Mouse (Mus musculus): Measurements from ENCODE around the gene Klhl8.

Gene Klhl8

DNA sequence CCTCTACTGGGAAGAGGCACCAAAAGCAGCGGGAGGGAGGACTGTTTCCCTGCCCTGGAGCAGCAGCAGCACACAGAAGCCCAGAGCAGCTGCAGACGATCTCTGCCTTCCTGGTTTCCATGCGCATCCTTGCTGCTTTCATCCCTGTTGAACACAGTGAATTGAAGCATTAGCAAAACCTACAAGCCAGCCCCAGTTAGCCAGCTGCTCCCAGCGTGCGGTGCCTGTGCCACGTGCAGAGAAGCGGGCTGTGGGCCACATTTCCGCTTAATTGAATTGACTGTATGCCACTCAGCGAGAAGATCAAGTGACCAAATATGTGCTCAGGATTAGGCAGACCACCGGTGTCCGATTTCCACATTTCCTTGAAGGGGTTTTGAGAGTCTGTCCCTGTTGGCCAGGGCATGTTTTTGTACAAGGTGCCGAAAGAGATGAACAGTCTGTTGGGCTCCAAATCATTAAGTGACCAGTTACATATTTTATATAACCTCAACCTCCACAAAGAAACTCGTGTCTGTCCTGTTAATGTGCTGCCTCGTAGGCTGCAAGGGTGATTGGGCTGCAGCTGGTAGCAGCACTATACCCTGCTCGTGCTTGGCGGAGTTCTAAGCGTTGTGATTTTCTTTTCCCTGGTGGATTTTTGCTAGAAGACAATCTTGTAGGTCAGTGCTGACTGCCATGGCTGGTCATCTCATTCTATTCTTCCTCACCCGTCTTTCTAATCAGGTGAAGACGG is 65.5 kb downstream of the Klhl8 start:
- no peak for DNase-seq (ENCODE audit: low read depth)

DNA sequence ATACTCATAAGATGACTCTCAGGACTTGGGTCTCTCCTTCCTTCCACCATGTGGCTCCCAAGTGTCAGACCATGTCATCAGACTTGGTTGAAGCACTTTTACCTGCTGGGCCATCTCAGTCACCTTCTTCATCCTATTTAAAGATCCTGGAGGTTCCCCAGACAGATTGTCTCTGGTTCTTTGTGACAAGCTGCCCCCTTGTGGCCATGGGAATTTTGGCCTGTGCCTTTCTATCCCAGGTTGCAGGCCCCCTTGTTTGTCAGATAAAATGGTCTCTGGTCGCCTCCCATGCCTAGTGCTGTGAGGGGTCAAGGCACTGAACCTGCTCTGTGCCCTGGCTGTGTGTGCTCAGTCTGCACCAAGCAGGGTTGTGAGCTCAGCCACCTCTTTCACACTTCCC is 67.1 kb downstream of the Klhl8 start:
- peak; percentile 13 for DNase-seq (ENCODE audit: low read depth)

DNA sequence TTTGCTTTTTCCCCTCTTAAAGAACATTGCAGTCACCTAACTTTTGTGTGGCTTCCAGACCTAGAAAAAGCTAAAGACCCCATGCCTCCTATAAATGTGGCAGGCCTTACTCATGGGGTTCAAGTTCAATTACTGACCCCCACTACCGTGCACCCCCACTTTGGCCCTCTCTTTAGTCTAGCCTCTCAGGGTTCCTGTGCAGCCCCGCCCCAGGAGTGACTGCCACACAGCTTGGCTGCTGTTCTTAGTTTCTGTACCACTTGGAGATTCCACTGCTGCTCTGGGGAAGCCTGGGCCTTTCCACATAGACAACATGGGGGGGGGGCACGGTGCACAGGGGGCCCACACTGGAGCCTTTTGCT is 71.8 kb downstream of the Klhl8 start:
- no peak for DNase-seq (ENCODE audit: low read depth)

DNA sequence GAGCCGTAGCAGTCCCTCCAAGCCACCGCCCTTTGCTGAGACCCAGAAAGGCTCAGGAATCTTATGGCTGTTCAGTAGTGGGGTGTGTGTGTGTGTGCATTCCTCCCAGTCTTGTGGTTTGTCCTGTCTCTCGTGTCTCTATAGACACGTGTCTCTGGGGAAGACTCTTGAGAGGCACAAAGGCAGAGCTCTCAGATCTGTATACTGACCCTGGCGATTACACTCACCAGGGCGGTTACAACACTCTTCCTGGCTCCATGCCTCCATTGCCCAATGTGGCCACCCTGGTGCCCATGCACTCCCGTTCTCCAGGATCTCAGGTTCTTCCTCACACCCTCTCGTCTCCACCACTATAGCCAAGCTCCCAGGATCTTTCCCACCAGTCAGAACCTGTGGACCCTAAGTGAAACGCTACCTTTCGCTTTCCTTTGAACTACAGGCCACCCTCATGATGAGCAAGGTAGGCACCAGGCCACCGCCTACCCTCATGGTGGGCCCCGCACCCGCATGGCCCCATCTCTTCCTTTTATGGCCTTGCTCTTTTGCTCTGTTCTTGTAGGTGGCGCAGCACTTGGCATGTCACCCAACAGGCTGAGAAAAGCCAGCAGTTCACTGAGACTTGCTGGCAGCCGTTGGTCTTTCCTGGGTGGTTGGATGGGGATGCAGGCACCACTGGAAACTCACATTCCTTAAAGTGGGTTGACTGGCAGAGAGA is 72.4 kb downstream of the Klhl8 start:
- no peak for DNase-seq (ENCODE audit: low read depth)

DNA sequence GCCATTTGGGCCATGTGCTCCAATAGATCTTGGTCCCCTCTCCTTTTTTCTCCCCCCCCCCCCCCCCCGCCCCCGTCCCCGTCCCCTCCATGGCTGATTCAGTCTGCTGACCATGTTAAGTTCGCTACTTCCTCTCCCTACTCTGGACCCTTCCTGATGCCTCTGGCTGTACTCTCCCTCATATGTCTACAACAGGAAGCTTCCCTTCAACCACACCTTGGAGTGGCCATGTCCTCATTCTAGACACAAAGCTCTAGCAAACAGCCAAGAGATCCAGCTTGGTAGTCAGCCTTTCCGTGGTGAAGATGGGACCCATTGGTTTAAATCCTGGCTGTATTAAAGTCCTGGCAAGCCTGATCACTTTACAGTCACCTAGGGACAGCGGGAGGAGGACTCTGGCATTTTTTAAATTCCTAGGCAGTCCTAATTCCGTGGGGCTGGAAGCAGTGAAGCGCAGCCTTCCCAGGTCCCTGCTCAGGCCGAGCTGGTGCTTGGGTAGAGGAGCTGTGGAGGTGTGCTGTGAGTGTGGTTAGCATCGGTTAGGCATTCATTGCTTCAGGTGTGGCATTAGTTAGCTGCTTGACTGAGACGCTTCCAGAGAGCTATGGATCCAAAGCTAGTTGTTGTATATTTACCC is 74.8 kb downstream of the Klhl8 start:
- DNase-seq (ENCODE audit: low read depth), result no peak

DNA sequence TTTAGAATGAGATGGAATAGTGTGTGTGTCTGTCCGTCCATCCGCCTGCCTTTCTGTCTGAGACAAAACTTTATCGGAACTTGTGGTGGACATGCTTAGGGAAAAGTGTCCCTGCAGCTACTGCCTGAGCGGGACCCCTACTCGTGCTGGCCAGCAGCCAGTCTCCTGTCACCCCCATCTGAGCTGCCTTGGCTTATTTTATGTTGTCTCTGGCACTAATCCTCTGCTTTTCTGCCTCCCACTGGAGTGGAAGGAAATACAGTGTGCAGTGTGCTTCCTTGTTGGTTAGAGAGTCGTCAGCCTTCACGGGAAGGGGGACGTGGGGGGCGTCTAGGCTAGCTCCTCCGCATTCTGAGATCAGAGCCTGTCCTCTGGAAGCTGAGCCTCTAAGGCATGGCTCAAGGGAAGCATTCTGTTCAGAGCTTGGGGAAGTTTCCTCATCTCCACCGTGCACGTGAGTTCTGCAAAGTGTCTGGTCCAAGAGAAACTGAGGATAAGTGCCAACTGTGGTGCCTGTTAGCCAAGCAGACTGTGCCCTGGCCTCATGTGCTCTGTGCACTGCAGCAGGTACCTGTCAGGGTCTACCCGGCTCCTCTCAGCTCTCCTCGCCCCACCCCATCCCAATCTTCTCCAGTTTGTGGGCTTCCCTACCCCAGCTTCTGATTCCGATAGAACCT is 75.5 kb downstream of the Klhl8 start:
- no peak for DNase-seq (ENCODE audit: low read depth)

DNA sequence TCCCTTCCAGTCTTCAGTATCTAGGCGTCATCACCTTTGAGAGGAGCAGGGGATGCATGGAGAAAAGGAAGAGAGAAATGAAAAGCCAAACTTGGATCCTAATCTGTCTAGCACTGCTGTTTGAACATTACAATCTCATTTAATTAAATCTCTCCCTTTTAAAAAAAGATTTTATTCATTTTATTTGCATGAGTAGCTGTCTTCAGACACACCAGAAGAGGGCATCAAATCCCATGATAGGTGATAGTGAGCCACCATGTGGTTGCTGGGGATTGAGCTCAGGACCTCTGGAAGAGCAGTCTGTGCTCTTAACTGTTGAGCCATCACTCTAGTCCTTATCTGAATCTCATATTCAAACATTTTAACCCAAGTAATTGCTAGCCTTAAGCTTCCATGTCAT is 80.2 kb downstream of the Klhl8 start:
- DNase-seq (ENCODE audit: low read depth), result no peak

DNA sequence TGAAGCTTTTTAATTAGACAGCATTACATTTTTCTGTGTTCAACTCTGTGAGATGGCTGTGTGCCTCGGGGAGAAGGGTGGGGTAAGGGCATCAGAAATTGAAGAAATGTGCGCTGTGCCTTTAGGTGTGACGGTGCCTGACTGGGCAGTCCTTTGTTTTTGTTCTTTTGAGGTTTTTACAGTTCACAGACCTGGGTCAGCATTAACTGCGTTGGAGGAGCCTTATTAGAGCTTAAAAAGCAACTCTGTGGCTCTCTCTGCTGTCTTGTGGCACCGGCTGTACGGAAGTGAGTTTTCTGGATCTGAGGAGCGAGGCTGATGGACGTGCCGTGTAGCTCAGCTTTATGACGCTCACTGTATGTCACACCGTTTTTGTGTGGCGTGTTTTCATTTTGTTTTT is 81.9 kb downstream of the Klhl8 start:
- no peak for DNase-seq (ENCODE audit: low read depth)

DNA sequence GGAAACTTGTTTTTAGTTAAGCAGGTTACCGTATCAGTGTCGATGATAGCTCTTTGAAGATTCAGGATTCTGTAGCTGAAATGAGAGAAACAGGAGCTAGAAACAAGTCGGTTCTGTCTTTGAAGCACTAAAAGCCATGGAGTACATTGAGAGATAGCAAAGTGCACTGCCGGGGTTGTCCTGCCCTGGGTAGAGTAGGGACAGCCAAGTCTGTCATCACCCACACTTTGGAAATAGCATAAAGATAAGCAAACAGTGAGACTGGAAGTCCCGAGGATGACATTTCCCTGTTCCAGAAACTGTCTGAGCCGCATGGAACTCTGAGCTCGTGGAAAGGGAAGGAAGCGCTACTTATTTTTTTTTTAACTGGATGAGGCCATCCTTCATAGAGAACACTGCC is 82.3 kb downstream of the Klhl8 start:
- DNase-seq (ENCODE audit: low read depth), result no peak

DNA sequence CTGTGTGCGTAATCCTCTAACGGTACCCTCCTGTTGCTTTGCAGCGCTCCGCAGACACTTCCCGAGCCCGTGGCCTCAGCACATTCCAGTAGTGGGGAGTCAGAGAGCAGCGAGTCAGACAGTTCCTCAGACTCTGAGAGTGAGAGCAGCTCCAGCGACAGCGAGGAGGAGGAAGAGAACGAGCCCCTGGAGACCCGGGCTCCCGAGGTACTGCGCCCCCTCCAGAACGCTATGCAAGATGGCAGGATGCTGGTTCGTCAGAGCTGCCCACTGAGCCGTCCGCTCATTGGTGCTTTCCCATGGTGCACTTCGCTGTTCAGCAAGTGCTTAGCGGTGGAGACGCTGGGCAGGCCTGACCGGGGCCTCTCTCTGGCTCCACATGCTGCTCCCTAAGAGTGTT is 82.8 kb downstream of the Klhl8 start:
- DNase-seq (ENCODE audit: low read depth), result no peak

DNA sequence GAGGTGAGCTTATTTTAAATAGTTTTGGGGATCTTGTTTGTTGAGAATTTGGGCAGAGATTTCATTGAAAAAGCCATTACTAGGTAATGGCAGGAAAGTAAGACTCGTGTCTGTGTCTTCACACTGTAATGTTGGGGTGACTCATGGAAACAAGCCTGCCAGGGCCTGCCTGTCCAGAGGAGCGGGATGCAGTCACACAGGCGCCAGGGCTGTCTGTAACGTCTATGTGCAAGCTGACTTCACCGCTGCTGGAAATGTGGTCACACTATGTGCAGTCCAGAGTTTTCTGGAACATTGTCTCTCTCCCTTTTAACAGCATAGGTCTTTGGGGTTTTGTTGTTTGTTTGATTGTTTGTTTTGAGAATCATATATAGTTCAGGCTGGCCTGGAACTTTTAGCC is 88.1 kb downstream of the Klhl8 start:
- DNase-seq (ENCODE audit: low read depth), result no peak

DNA sequence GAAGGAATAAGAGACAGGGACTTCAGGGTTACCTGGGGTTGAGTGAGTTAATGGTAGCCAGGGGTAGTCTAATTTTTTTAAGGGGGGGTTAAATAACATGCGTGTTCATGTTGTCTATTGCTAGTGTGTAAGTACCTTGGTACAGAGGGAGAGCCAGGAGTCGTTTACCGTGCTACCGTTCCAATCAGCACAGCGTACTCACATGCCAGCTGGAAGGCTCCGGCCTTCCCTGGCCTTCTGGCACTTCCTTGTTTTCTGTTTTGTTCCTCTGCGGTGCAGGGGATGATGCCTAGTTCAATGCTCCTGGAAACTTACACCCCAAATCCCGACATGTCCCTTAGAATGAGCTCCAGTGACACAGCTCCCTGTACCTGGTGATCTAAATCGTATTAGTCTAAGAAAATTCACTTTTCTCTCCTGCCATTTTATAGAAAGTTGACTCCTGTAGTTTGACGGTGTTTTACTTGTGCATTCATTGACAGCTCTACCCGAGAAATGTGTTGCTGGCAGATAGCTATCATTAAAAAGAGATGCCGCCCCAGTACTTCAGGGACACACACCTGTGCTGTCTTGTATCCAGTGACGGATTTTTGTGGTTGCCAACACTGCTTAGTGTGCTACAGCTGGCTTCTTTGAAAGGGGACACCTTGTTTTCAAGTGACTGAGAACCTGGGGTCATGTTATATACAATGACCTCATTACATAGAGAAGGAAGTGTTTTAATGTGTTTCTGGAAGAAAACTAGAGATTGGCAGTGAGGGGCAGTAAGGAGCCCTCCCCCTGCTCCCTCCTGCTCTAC is 89.4 kb downstream of the Klhl8 start:
- no peak for DNase-seq (ENCODE audit: low read depth)

DNA sequence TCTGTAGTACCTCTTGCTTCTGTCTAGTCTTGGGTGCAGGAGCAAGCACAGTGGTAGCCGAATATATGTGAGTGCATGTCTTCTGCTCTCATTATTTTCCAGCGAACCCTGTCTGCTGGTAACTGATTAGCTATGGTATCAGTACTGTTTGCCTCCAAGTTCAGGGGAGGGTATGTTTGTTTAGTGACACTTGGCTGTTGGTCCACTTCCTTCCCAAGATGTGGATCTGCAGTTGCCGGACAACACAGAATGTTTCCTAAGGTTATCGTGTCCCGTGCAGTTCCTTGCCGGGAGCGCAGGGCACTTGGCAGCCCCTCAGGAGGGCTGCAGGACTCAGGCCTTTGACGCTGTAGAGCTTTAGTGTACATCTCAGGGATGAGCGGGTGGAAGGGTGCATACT is 90.0 kb downstream of the Klhl8 start:
- DNase-seq (ENCODE audit: low read depth), result no peak

DNA sequence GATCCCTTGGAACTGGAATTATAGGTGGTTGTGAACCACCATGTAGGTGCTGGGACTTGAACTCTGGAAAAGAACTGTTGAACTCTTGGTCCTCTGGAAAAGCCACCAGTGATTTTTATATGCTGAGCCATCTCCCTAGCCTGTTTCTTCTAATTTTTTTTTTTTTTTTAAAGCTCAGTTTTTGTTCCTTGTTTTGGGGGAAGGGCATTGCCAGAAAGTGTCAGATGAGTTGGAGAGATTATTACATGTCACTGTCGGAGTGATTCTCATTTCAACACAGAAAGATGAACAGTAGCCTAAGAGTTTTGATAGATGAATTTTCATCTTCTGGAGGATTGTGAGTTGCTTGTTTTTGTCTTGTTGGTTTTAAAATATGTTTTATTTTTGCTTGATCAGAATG is 91.4 kb downstream of the Klhl8 start:
- no peak for DNase-seq (ENCODE audit: low read depth)

DNA sequence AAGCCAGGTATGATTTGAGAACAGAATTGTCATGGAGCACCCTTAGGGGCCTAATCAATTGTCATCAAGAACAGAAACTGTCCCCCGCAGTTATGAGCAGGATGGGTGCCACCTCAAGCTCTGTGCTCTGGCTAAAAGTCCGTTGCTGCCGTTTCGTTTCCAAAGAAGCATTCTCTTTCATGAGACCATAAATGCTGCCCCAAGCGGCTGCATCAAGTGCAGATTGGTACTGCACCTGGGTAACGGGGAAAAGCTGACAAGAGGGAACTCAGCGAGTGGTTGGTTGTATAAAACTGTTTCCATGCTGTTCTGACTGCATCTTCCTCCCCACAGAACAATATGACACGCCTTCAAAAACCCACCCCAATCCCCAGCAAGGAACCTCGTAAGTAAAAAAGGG is 92.5 kb downstream of the Klhl8 start:
- DNase-seq (ENCODE audit: low read depth), result no peak

DNA sequence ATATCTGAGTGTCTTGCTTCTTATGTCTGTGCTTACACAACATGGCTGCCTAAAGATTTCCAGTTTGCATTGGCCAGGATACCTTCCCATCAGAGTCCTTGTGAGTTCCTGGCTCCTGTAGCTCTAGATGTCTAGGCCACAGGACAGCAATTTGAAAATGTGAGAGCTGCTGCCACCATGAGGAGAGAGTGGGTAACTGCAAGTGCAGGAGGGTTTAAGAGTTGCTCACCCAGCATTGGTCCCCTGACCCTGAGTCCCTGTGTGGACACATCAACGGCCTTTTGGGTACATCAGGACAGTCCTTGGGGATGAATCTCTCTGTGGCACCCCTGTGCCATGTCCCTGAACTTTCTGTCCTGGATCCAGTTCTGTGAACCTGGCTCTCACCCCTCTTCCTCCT is 93.3 kb downstream of the Klhl8 start:
- DNase-seq (ENCODE audit: low read depth), result peak; percentile 70

DNA sequence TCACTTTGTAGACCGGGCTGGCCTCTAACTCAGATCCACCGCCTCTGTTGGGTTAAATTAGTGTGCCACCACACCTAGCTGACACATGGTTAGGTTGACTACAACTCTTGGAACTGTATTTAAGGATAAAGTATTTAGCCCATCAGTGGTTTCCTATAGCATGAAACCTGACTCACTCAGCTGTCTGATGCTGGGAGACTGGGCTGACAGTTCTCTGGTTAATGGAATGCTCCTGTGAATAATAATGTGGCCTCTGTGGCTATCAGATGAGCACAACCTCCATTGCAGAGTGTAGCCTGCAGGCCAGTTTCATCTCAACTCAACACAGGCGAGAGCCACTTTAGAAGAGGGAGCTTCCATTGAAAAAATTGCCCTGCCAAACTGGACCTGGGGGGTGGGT is 94.3 kb downstream of the Klhl8 start:
- DNase-seq (ENCODE audit: low read depth), result no peak

DNA sequence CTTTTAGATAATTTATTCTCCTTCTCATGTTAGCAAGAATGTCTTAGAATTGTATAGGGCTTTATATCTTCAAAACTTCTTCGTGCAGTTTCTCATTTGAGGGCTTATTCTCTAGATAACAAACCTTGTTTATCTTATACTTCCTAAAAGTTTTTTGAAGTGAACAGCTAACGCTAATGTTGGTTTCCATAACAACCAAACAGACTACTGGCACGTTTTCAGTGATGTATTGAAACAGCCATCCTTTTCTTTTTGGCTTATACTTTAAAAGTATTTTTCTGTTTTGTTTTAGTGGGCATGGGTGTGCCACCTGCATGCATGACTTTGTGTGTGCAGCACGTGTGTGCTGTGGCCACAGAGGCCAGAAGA is 95.8 kb downstream of the Klhl8 start:
- no peak for DNase-seq (ENCODE audit: low read depth)

DNA sequence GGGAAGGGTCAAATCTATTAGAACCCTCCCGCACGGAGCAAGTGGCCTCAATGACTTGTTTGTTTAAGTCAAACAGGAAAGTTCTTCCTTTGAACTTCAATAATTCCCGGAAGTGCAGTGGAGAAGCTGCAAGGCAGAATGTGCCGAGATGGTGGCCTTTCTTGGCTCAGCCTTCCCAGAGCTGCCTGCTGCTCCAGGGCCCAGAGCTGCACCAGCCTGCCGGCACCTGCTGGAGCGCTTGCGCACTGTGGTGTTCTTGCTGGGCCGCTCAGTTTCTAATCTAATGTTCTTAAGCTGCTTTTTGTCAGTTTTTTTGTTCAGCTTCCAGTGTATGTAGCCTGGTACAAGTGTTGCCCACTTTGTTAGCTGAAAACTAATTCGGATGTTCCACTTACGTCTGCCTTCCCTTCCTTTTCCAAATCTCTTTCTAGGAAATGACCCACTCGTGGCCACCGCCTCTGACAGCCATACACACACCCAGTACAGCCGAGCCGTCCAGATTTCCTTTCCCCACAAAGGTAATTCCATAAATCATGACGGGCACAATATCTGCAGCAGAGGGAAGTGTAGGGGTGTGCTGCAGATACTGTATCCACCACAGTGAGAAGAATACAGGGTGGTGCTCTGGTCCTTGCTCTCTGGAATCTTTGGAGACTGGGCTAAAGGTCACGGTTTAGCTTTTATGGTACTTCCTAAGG is 96.4 kb downstream of the Klhl8 start:
- no peak for DNase-seq (ENCODE audit: low read depth)

DNA sequence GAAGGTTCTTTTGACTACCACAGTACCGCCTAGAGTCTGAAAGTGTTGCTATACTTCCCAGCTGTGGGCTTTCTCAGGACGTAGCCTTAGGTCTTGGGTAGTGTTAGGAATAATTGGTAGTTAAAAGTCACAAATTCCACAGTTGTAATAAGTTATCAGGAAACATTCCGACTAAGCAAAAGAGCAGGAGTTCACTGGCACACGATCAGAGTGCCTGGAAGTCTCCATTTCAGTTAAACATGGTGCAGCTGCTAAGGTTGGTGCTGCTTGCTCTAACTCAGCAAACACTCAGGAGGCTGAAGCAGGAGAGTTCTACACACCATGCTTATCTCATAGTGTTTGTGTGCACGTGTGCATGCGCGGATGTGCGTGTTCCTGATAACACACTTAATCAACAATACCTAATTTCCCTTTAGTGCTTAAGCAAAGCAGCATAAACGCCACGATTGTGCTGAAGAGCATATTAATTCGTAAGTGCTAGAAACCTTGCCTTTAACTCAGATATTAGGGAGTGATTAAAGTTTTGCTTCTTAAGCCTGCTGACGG is 97.0 kb downstream of the Klhl8 start:
- DNase-seq (ENCODE audit: low read depth), result no peak

DNA sequence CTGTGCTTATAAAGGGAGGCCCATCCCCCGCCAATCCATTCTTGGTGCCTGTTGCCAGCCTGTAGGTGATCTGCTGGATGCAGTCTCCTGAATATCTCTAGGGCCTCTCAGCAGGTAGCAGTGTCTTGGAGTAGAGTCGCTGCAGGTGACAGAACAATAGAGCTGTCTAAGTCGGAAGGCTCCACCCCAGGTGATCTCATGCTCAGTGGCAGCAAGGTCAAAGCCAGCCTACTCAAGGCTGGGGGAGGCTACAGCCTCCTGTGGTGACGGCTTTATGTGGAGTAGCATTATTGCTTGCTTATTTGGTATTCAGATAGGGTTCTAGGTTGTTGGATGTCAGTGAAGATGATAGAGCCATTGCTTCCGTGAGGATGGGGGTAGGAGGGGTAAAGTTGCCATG is 97.8 kb downstream of the Klhl8 start:
- DNase-seq (ENCODE audit: low read depth), result no peak
